Mouse (Mus musculus) megakaryocyte, embryonic 14.5 days (primary cell): Measurements from ENCODE around the gene Slc35e2.

Experiments
- FLI1 ChIP-seq: IDR thresholded peaks from 2 replicates; pipeline ENCODE4 v1.6.1; 2012; ENCODE audit warnings: low read length, inconsistent platforms, mixed read lengths
- GATA1 ChIP-seq: IDR thresholded peaks from 3 replicates; pipeline ENCODE4 v1.6.1; 2012; ENCODE audit warnings: mixed read lengths, low read length, inconsistent platforms, borderline replicate concordance

- TF ChIP-seq GATA1 (no peak), FLI1 (no peak)
Measured at GRCm38 (mm10) chr4:155672082-155672481, 70.9 kb downstream of the Slc35e2 start.
